Mouse (Mus musculus) embryonic facial prominence, embryonic 13.5 days (tissue): ENCODE measurements around the gene Elk1. TPM values are rescaled to one million over a fixed set of nuclear protein-coding genes. Genes with fewer than 3 reads are reported as not detected.

Experiments used
- ATAC-seq: fragments of 200-750 bp; cut with Nextera tagmentation; 2 replicates; pipeline ENCODE4 v1.8.0; 2017; ENCODE audit warnings: low read depth; ENCODE audit not compliant: insufficient number of reproducible peaks, insufficient read depth, low FRiP score, low TSS enrichment
- H3K27ac ChIP-seq: fragments of 300-500 bp; sonication (generic); 2 replicates; pipeline ENCODE4 v1.5.1; 2015; ENCODE audit warnings: moderate library complexity, mild to moderate bottlenecking, inconsistent platforms
- H3K27me3 ChIP-seq: fragments of 300-500 bp; sonication (generic); 2 replicates; pipeline ENCODE4 v1.6.1; 2015; ENCODE audit warnings: mild to moderate bottlenecking, inconsistent platforms
- H3K36me3 ChIP-seq: fragments of 300-500 bp; sonication (generic); 2 replicates; pipeline ENCODE4 v1.6.1; 2015; ENCODE audit warnings: mild to moderate bottlenecking, inconsistent platforms
- H3K4me1 ChIP-seq: fragments of 300-500 bp; sonication (generic); 2 replicates; pipeline ENCODE4 v1.6.1; 2015; ENCODE audit warnings: inconsistent platforms
- H3K4me2 ChIP-seq: fragments of 300-500 bp; sonication (generic); 2 replicates; pipeline ENCODE4 v1.6.1; 2015; ENCODE audit warnings: moderate library complexity, mild to moderate bottlenecking, inconsistent platforms
- H3K4me3 ChIP-seq: fragments of 300-500 bp; sonication (generic); 2 replicates; pipeline ENCODE4 v1.5.1; 2015; ENCODE audit warnings: mild to moderate bottlenecking, inconsistent platforms
- H3K9ac ChIP-seq: fragments of 300-500 bp; sonication (generic); 2 replicates; pipeline ENCODE4 v1.6.1; 2015; ENCODE audit warnings: mild to moderate bottlenecking, inconsistent platforms
- H3K9me3 ChIP-seq: fragments of 300-500 bp; sonication (generic); 2 replicates; pipeline ENCODE4 v1.6.1; 2016; ENCODE audit warnings: inconsistent platforms
- WGBS: fragments of 180-500 bp; shearing (Covaris S2); methylation state at CpG from one replicate; pipeline ENCODE4 v1.1.7; 2015; ENCODE audit warnings: mixed read lengths; 5-methylcytosine and 5-hydroxymethylcytosine counted together
- polyA plus RNA-seq: library from polyadenylated mRNA; unstranded; fragments of >200 nt; fragmentation: Nextera tagmentation; extraction: Ambion mirVana; gene quantifications from 2 replicates; pipeline ENCODE4 v1.2.1, GENCODE M21; 2015

Gene Elk1
- polyA plus RNA-seq, 1 experiment from 2014 or later, result 19.3 TPM

- H3K27me3 ChIP-seq, result peaks cover 18% of the 10 kb centered on the region
- peak overlapping the region; percentile 36 for H3K9ac ChIP-seq
- WGBS, result 17% methylated on average over 40 of the region's 49 CpGs
- H3K4me3 ChIP-seq, result peak overlapping the region; percentile 43
- no peaks in the 10 kb centered on the region for H3K36me3 ChIP-seq
- H3K4me2 ChIP-seq, result peak overlapping the region; percentile 75
- H3K9me3 ChIP-seq, result no peaks in the 10 kb centered on the region
- H3K4me1 ChIP-seq, result peaks cover 5% of the 10 kb centered on the region; the same call in 1 of the 2 replicates
- H3K27ac ChIP-seq, result no peak overlapping the region
- 0 out of 2 replicates have a peak, but pooled peaks have one; percentile 3 for ATAC-seq
These were observed 30.1 kb downstream of the Elk1 start for GRCm38 (mm10) chrX:20920249-20920843.

- Histone ChIP-seq H3K27me3 (peaks cover 13% of the 10 kb centered on the region), H3K9ac (no peak overlapping the region), H3K4me1 (no peaks in the 10 kb centered on the region; the same call in 1 of the 2 replicates), H3K27ac (no peak overlapping the region), H3K36me3 (no peaks in the 10 kb centered on the region), H3K4me2 (no peak overlapping the region), H3K4me3 (no peak overlapping the region), H3K9me3 (no peaks in the 10 kb centered on the region)
- ATAC-seq, result no peak
These were observed 35.3 kb downstream of the Elk1 start for GRCm38 (mm10) chrX:20915075-20915474.

- Histone ChIP-seq H3K9me3 (no peaks in the 10 kb centered on the region), H3K27ac (no peak overlapping the region), H3K4me1 (no peaks in the 10 kb centered on the region), H3K36me3 (no peaks in the 10 kb centered on the region), H3K4me2 (no peak overlapping the region), H3K9ac (no peak overlapping the region), H3K27me3 (0 out of 2 replicates have a peak, but pooled peaks cover under 1% of the 10 kb centered on the region), H3K4me3 (no peak overlapping the region)
- ATAC-seq, result no peak
- WGBS, result 81% methylated on average over 6 of the region's 6 CpGs
These were observed 36.7 kb downstream of the Elk1 start for GRCm38 (mm10) chrX:20913726-20914125.

GRCm38 (mm10) chrX:20910074-20910473 lies 40.3 kb downstream of the Elk1 start:
- ATAC-seq, result no peak
- Histone ChIP-seq H3K9me3 (no peaks in the 10 kb centered on the region), H3K4me2 (no peak overlapping the region), H3K9ac (no peak overlapping the region), H3K27ac (no peak overlapping the region), H3K4me1 (no peaks in the 10 kb centered on the region), H3K4me3 (no peak overlapping the region), H3K36me3 (no peaks in the 10 kb centered on the region), H3K27me3 (no peaks in the 10 kb centered on the region)
- 40% methylated on average over 3 of the region's 3 CpGs for WGBS

Other genes with a start within 250 kb of the Elk1 start
- 57.5 and 59.9 TPM in 2 replicates for gene Usp11, start 246.7 kb downstream of the Elk1 start, polyA plus RNA-seq
- gene Araf, start 152.8 kb downstream of the Elk1 start, polyA plus RNA-seq, result 118 and 122 TPM in 2 replicates
- gene Timp1, start 80.4 kb downstream of the Elk1 start, polyA plus RNA-seq, result 15.2 and 26.1 TPM in 2 replicates
- gene Syn1, start 29.6 kb downstream of the Elk1 start, polyA plus RNA-seq, result 0.36 and 0.87 TPM in 2 replicates
- 7.2 and 7.5 TPM in 2 replicates for gene Cfp, start 19.1 kb downstream of the Elk1 start, polyA plus RNA-seq
- 49.5 and 58.9 TPM in 2 replicates for gene Uxt, start 11.4 kb upstream of the Elk1 start, polyA plus RNA-seq
- gene Zfp182, start 111.7 kb upstream of the Elk1 start, polyA plus RNA-seq, result 8.3 and 8.7 TPM in 2 replicates
- gene Spaca5, start 117.8 kb upstream of the Elk1 start, polyA plus RNA-seq, result not detected in 2 replicates
- gene Zfp300, start 138.9 kb upstream of the Elk1 start, polyA plus RNA-seq, result 2.4 and 2.9 TPM in 2 replicates
- gene Ssxa1, start 165.2 kb upstream of the Elk1 start, polyA plus RNA-seq, result not detected in 2 replicates
- gene Gm21876, start 225.0 kb upstream of the Elk1 start, polyA plus RNA-seq, result not detected in 2 replicates